Mouse (Mus musculus) kidney, embryonic 14.5 days (tissue): ENCODE measurements around the gene Dll3. TPM values are rescaled to one million over a fixed set of nuclear protein-coding genes. Genes with fewer than 3 reads are reported as not detected.
A peak's percentile ranks its signal among the peaks of the same experiment; 100 is the strongest.

Source experiments
- ATAC-seq: fragments of 200-750 bp; cut with Nextera tagmentation; 2 replicates; pipeline ENCODE4 v1.8.0; 2017; ENCODE audit warnings: moderate number of reproducible peaks, mild to moderate bottlenecking, moderate TSS enrichment, moderate library complexity; ENCODE audit not compliant: low FRiP score, low TSS enrichment
- H3K27ac ChIP-seq: fragments of 300-500 bp; sonication (generic); 2 replicates; pipeline ENCODE4 v1.5.1; 2014; ENCODE audit warnings: low read depth, mild to moderate bottlenecking, low read length, moderate library complexity, mixed read lengths
- H3K27me3 ChIP-seq: fragments of 300-500 bp; sonication (generic); 2 replicates; pipeline ENCODE4 v1.6.1; 2014; ENCODE audit warnings: mild to moderate bottlenecking, low read length; ENCODE audit not compliant: control insufficient read depth, insufficient read depth
- H3K36me3 ChIP-seq: fragments of 300-500 bp; sonication (generic); 2 replicates; pipeline ENCODE4 v1.6.1; 2014; ENCODE audit warnings: low read length, mixed read lengths; ENCODE audit not compliant: control insufficient read depth, insufficient read depth
- H3K4me1 ChIP-seq: fragments of 300-500 bp; sonication (generic); 2 replicates; pipeline ENCODE4 v1.6.1; 2014; ENCODE audit warnings: low read length, mixed read lengths; ENCODE audit not compliant: control insufficient read depth, insufficient read depth
- H3K4me2 ChIP-seq: fragments of 300-500 bp; sonication (generic); replicated peaks from 2 replicates; pipeline ENCODE4 v1.6.1; 2014; ENCODE audit warnings: low read depth, mild to moderate bottlenecking, low read length
- H3K4me3 ChIP-seq: fragments of 300-500 bp; sonication (generic); 2 replicates; pipeline ENCODE4 v1.5.1; 2014; ENCODE audit warnings: mild to moderate bottlenecking, low read length
- H3K9ac ChIP-seq: fragments of 300-500 bp; sonication (generic); 2 replicates; pipeline ENCODE4 v1.6.1; 2014; ENCODE audit warnings: low read depth, mild to moderate bottlenecking, low read length, moderate library complexity
- H3K9me3 ChIP-seq: fragments of 300-500 bp; sonication (generic); 2 replicates; pipeline ENCODE4 v1.6.1; 2016; ENCODE audit warnings: low read length; ENCODE audit not compliant: control insufficient read depth
- WGBS: fragments of 180-500 bp; shearing (Covaris S2); extraction: QIAGEN DNeasy Blood & Tissue Kit; methylation state at CpG from one replicate; pipeline ENCODE4 v1.1.7; 2014; 5-methylcytosine and 5-hydroxymethylcytosine counted together
- polyA plus RNA-seq: library from polyadenylated mRNA; unstranded; fragments of >200 nt; fragmentation: Nextera tagmentation; extraction: Ambion mirVana; gene quantifications from 2 replicates; pipeline ENCODE4 v1.2.1, GENCODE M21; 2014

The Dll3 gene
- polyA plus RNA-seq, 1 experiment from 2014 or later = 0.51 TPM

GRCm38 (mm10) chr7:28290165-28290564 lies 11.9 kb downstream of the Dll3 start:
- WGBS = 0% methylated on average over 18 of the region's 18 CpGs
- peak; percentile 36; the same call in 1 of the 2 replicates for ATAC-seq
- H3K4me1 ChIP-seq = peaks cover 4% of the 10 kb centered on the region; the same call in 1 of the 2 replicates
- peak overlapping the region; percentile 34 for H3K4me3 ChIP-seq
- no peaks in the 10 kb centered on the region for H3K36me3 ChIP-seq
- H3K27me3 ChIP-seq = peaks cover 60% of the 10 kb centered on the region
- peak overlapping the region; percentile 49 for H3K4me2 ChIP-seq
- H3K9me3 ChIP-seq = no peaks in the 10 kb centered on the region
- no peak overlapping the region for H3K27ac ChIP-seq
- H3K9ac ChIP-seq = peak overlapping the region; percentile 31; the same call in 1 of the 2 replicates

- no peak for ATAC-seq
- H3K4me2 ChIP-seq = no peak overlapping the region
- H3K4me1 ChIP-seq = 0 out of 2 replicates have a peak, but pooled peaks cover 7% of the 10 kb centered on the region
- no peaks in the 10 kb centered on the region for H3K36me3 ChIP-seq
- no peak overlapping the region for H3K27ac ChIP-seq
- no peak overlapping the region for H3K9ac ChIP-seq
- no peaks in the 10 kb centered on the region for H3K9me3 ChIP-seq
- no peaks in the 10 kb centered on the region for H3K27me3 ChIP-seq
- 53% methylated on average over 7 of the region's 7 CpGs for WGBS
- H3K4me3 ChIP-seq = no peak overlapping the region
Observed at GRCm38 (mm10) chr7:28280630-28281029, 21.4 kb downstream of the Dll3 start.

GRCm38 (mm10) chr7:28278279-28278652 lies 23.8 kb downstream of the Dll3 start:
- Histone ChIP-seq H3K36me3 (no peaks in the 10 kb centered on the region), H3K4me1 (0 out of 2 replicates have a peak, but pooled peaks cover 7% of the 10 kb centered on the region), H3K4me3 (peak overlapping the region; percentile 69), H3K27me3 (no peaks in the 10 kb centered on the region), H3K27ac (no peak overlapping the region), H3K9me3 (no peaks in the 10 kb centered on the region), H3K4me2 (peak overlapping the region; percentile 82), H3K9ac (peak overlapping the region; percentile 88)
- WGBS = 76% methylated on average over 7 of the region's 7 CpGs
- ATAC-seq = no peak

GRCm38 (mm10) chr7:28277615-28278278 lies 24.3 kb downstream of the Dll3 start, which contains the start of gene Eid2b:
Gene Eid2b, plus strand, starts transcription at chr7:28277739.
- 2% methylated on average over 68 of the region's 68 CpGs for WGBS
- Histone ChIP-seq H3K9me3 (no peaks in the 10 kb centered on the region), H3K27me3 (no peaks in the 10 kb centered on the region), H3K27ac (peak within 1 kb of the TSS; percentile 47; the same call in 1 of the 2 replicates), H3K9ac (peak within 1 kb of the TSS; percentile 88), H3K4me2 (peak within 1 kb of the TSS; percentile 82), H3K4me3 (peak within 1 kb of the TSS; percentile 69), H3K36me3 (peaks cover 3% of the 10 kb centered on the region; the same call in 1 of the 2 replicates), H3K4me1 (0 out of 2 replicates have a peak, but pooled peaks cover 7% of the 10 kb centered on the region)
- peak; percentile 82 for ATAC-seq

- H3K4me3 ChIP-seq = no peak overlapping the region; the same call in 1 of the 2 replicates
- peaks cover 3% of the 10 kb centered on the region; the same call in 1 of the 2 replicates for H3K36me3 ChIP-seq
- H3K27me3 ChIP-seq = no peaks in the 10 kb centered on the region
- ATAC-seq = peak; percentile 14; the same call in 1 of the 2 replicates
- 62% methylated on average over 8 of the region's 8 CpGs for WGBS
- 0 out of 2 replicates have a peak, but pooled peaks cover 7% of the 10 kb centered on the region for H3K4me1 ChIP-seq
- H3K9me3 ChIP-seq = no peaks in the 10 kb centered on the region
- no peak overlapping the region for H3K9ac ChIP-seq
- no peak overlapping the region for H3K4me2 ChIP-seq
- H3K27ac ChIP-seq = no peak overlapping the region
Observed at GRCm38 (mm10) chr7:28277237-28277614, 24.8 kb downstream of the Dll3 start.

- Histone ChIP-seq H3K4me3 (no peak overlapping the region), H3K36me3 (peaks cover 3% of the 10 kb centered on the region; the same call in 1 of the 2 replicates), H3K4me2 (no peak overlapping the region), H3K27me3 (no peaks in the 10 kb centered on the region), H3K9me3 (no peaks in the 10 kb centered on the region), H3K27ac (no peak overlapping the region), H3K4me1 (peaks cover 4% of the 10 kb centered on the region; the same call in 1 of the 2 replicates), H3K9ac (no peak overlapping the region)
- 70% methylated on average over 3 of the region's 3 CpGs for WGBS
- ATAC-seq = no peak
Observed at GRCm38 (mm10) chr7:28271761-28272160, 30.3 kb downstream of the Dll3 start.

- Histone ChIP-seq H3K4me3 (no peak overlapping the region; the same call in 1 of the 2 replicates), H3K27ac (no peak overlapping the region), H3K36me3 (peaks cover 3% of the 10 kb centered on the region; the same call in 1 of the 2 replicates), H3K9me3 (no peaks in the 10 kb centered on the region), H3K27me3 (no peaks in the 10 kb centered on the region), H3K9ac (no peak overlapping the region), H3K4me2 (peak overlapping the region; percentile 82; the same call in 1 of the 2 replicates), H3K4me1 (peaks cover 4% of the 10 kb centered on the region; the same call in 1 of the 2 replicates)
- ATAC-seq = no peak
- WGBS = 93% methylated on average over 12 of the region's 12 CpGs
Observed at GRCm38 (mm10) chr7:28269355-28269754, 32.7 kb downstream of the Dll3 start.

- peak overlapping the region; percentile 82 for H3K4me2 ChIP-seq
- H3K27ac ChIP-seq = peak overlapping the region; percentile 65; the same call in 1 of the 2 replicates
- no peak for ATAC-seq
- 21% methylated on average over 16 of the region's 16 CpGs for WGBS
- no peaks in the 10 kb centered on the region for H3K9me3 ChIP-seq
- H3K36me3 ChIP-seq = peaks cover 3% of the 10 kb centered on the region; the same call in 1 of the 2 replicates
- peak overlapping the region; percentile 85 for H3K4me3 ChIP-seq
- peak overlapping the region; percentile 97 for H3K9ac ChIP-seq
- peaks cover 4% of the 10 kb centered on the region; the same call in 1 of the 2 replicates for H3K4me1 ChIP-seq
- no peaks in the 10 kb centered on the region for H3K27me3 ChIP-seq
Observed at GRCm38 (mm10) chr7:28268576-28268975, 33.5 kb downstream of the Dll3 start.

GRCm38 (mm10) chr7:28268042-28268531 lies 34.0 kb downstream of the Dll3 start:
- peak overlapping the region; percentile 82 for H3K4me2 ChIP-seq
- under 1% methylated on average over 45 of the region's 62 CpGs for WGBS
- peaks cover 2% of the 10 kb centered on the region; the same call in 1 of the 2 replicates for H3K36me3 ChIP-seq
- no peaks in the 10 kb centered on the region for H3K9me3 ChIP-seq
- H3K4me3 ChIP-seq = peak overlapping the region; percentile 85
- peak overlapping the region; percentile 65; the same call in 1 of the 2 replicates for H3K27ac ChIP-seq
- ATAC-seq = peak; percentile 77
- peak overlapping the region; percentile 97 for H3K9ac ChIP-seq
- H3K4me1 ChIP-seq = peaks cover 4% of the 10 kb centered on the region; the same call in 1 of the 2 replicates
- H3K27me3 ChIP-seq = no peaks in the 10 kb centered on the region
